Mouse (Mus musculus): ENCODE measurements at regions not wholly inside any gene's neighbourhood (a gene's known extent, or its start where the extent isn't known, plus 50 kb on each side); places are given as distances from the start of the nearest gene placed in this dataset.

DNA sequence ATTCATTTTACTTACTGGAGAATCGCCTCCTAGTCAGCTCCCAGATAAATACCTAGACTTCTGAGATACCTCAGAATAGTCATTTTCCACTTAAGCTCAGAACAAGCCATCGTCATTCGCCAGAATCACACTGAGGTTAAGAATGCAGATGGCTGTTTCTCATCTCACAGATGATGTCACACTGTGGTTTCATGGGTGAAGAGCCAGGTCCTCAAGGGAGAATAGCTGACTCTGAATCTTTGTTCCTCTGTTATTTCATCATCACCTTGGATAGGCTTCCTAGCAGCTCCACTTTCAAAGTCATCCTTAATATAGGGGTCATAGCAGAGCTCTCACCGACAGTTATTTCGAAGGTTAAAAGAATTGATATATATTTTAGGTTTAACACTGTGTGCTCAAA, 297.8 kb upstream of the Gm765 start:
- no peak for TF ChIP-seq POLR2A (IDR thresholded peaks at IDR 0.05; ENCODE audit: control insufficient read depth, low read depth, low read length)
- no peak for TF ChIP-seq CTCF (IDR thresholded peaks at IDR 0.05; ENCODE audit: control insufficient read depth, insufficient read depth, insufficient replicate concordance, low read depth, low read length)

Data from testis, adult 2 months (tissue).